Mouse (Mus musculus) large intestine, adult 2 months (tissue): ENCODE data around the gene Slc16a5. TPM values are rescaled to one million over a fixed set of nuclear protein-coding genes. Genes with fewer than 3 reads are reported as not detected.
A peak's percentile ranks its signal among the peaks of the same experiment; 100 is the strongest.
"Not testable (repeated sequence)": the region's sequence is repeated elsewhere in the genome, so short reads cannot be mapped to it uniquely, and the experiment has no call there.

Experiments
- DNase-seq: peaks from one replicate; pipeline ENCODE4 v3.0.0-alpha.2; 2012; ENCODE audit warnings: low read depth, low spot score
- WGBS: fragments of 180-500 bp; shearing (Covaris S2); methylation state at CpG from one replicate; pipeline ENCODE4 v1.1.7; 2018; 5-methylcytosine and 5-hydroxymethylcytosine counted together
- polyA plus RNA-seq: library from polyadenylated mRNA; depleted of rRNA; stranded (reverse); fragments of >200 nt; gene quantifications from 2 replicates; pipeline ENCODE4 v1.2.3, GENCODE M21; 2012

Gene Slc16a5
- polyA plus RNA-seq, 1 experiment, result 74.5 TPM

GRCm38 (mm10) chr11:115475025-115475757 is 12.9 kb downstream of the Slc16a5 start, which contains the start of gene Armc7:
Armc7 (plus strand) TSS chr11:115475667.
- WGBS, result 1% methylated on average over 26 of the region's 26 CpGs
- peak; percentile 94 for DNase-seq

DNA sequence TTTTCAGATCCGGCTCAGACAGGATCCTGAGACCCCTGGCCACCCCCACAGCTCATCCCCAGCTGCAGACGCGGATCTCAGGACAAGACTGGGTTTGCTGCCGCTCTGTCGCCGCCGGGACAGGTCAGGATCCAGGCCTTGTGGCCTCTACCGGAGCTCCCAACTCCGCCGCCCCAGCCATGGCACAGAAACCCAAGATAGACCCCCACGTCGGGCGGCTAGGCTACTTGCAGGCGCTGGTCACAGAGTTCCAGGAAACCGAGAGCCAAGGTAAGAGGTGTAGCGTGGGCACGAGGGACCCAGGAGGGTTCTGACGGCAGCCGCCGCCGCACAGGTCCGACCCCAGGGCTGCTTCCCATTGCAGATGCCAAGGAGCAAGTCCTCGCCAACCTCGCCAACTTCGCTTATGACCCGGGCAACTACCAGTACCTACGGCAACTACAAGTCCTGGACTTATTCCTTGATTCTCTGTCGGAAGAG is 13.5 kb downstream of the Slc16a5 start:
- 1% methylated on average over 28 of the region's 28 CpGs for WGBS
- DNase-seq, result no peak

GRCm38 (mm10) chr11:115476630-115477029 is 14.4 kb downstream of the Slc16a5 start:
- not testable (repeated sequence) for DNase-seq
- WGBS, result 46% methylated on average over 4 of the region's 4 CpGs

DNA sequence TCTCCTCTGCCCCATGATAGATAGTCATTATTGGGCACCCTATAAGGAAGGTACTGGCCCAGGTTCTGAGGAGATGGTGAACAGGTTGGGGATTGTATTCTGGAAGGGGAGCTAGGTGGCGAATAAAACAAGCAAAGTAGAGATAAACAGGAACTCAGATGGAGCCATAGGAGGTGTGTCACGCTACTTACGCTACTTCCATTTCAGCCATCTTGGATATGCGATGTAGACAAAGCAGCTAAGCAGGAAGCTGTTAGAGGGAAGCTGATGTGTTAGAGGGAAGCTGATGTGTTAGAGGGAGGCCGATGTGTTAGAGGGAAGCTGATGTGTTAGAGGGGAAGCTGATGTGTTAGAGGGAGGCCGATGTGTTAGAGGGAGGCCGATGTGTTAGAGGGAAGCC is 15.1 kb downstream of the Slc16a5 start:
- DNase-seq, result not testable (repeated sequence)
- 78% methylated on average over 7 of the region's 7 CpGs for WGBS

DNA sequence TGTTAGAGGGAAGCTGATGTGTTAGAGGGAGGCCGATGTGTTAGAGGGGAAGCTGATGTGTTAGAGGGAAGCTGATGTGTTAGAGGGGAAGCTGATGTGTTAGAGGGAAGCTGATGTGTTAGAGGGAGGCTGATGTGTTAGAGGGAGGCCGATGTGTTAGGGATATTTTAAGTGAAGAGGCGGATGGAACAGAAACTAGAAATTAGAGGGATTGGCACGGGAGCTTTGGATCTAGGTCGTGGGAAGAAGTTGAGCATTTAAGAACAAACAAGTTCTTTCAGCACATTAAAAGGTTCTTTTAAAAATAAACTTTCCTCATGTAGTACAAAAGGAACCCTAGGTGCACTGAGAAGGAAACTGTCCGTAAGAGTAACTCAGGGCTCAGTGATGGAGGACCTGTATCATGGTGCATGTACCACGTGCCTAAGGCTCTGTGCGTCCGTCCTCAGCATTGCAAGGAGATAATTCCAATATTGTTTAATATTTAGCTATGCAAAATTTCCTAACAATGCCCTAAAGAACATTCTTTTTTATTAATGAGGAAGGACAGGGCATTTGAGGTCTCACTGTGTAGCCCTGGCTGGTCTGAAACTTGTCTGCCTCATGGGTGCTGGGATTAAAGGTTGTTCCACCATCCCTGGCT is 16.1 kb downstream of the Slc16a5 start:
- WGBS, result 87% methylated on average over 9 of the region's 9 CpGs
- DNase-seq, result no peak

- WGBS, result 74% methylated on average over 6 of the region's 6 CpGs
- DNase-seq, result no peak
Measured at GRCm38 (mm10) chr11:115481553-115482259, 19.4 kb downstream of the Slc16a5 start.

GRCm38 (mm10) chr11:115483278-115483677 is 21.0 kb downstream of the Slc16a5 start:
- 79% methylated on average over 11 of the region's 11 CpGs for WGBS
- DNase-seq, result no peak

DNA sequence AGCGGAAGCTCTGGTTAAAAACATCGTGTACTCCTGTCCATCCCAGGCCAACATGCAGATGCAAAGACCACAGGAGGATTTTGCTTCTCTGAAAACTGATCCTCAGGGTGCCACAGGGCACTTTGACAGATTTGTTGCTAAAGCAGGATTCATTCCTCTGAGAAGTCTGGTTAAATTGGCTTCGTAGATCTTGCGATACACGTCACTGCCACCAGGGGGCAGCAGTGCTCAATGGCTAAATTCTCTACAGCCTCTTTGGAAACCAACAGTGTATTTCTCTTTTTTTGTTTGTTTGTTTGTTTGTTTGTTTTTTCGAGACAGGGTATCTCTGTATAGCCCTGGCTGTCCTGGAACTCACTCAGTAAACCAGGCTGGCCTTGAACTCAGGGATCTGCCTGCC is 21.5 kb downstream of the Slc16a5 start:
- WGBS, result 21% methylated on average over 6 of the region's 6 CpGs
- DNase-seq, result no peak

GRCm38 (mm10) chr11:115485155-115485554 is 22.9 kb downstream of the Slc16a5 start:
- 92% methylated on average over 12 of the region's 12 CpGs for WGBS
- no peak for DNase-seq

DNA sequence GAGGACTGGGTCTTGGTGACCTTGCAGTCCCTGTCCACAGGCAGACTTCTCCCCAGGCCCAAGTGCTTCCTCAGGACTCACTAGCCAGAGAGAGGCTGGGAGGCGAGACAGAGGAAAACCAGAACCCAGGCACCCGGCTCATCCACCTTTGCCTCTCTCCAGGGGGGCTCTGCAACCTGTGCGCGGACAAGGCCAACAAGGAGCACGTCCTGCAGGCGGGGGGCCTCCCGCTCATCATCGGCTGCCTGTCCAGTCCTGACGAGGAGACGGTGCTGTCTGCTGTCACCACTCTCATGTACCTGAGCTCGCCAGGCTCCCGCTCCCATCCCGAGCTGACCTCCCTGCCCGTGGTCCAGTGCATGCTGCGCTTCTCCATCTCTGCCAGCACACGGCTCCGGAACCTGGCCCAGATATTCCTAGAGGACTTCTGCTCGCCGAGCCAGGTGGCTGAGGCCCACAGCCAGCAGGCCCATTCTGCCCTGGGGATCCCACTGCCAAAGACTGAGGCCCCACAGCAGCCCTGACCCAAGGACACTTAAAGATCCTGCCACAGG is 26.4 kb downstream of the Slc16a5 start:
- WGBS, result 90% methylated on average over 19 of the region's 19 CpGs
- DNase-seq, result no peak

DNA sequence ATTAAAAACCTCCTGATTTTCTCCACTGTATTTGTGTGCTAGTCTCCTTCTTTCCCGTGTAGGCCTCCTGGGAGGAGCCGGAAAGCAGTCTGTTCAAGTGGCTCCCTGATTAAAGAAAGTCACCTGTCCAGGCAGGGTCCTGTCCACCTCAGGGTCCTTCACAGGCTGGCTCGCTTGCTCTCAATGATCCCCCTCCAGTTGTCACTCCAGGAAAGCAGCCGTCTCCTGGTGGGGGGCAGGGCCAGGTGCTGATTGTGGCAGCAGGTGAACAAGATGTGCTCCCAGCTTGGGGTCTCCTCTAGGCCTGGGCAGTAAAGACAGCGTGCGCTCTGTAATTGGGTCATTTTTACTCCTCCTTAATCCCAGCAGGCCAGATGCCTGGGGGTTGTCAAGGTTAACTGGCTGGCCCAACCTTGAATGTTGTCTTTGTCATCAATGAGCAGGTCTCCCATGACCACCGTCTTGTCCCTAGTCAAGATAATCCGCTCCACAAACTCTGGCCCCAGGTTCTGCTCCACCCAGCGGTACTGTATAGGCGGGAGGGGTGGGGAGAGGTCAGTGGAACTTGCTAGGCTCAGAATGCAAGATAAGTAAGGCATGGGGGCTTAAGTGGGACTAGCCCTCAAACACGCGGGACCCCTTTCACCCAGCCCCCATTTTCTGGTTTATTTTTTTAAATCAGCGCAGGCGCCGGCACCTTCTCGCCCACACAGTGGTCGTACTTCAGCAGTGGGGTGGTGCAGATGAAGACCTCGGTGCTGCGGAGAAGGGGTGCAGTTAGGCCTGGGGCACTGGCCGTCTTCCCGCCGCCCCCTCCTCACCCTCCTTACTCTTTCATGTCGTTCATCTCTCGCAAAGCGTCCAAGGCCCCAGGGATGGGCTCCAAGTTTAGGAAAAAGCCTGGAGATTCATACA is 28.4 kb downstream of the Slc16a5 start:
- no peak for DNase-seq
- 19% methylated on average over 25 of the region's 25 CpGs for WGBS

GRCm38 (mm10) chr11:115491356-115492083 is 29.2 kb downstream of the Slc16a5 start, which contains the start of gene Nt5c:
Nt5c (minus strand) TSS chr11:115491862.
- DNase-seq, result peak; percentile 78
- WGBS, result under 1% methylated on average over 43 of the region's 43 CpGs

GRCm38 (mm10) chr11:115492387-115492786 is 30.1 kb downstream of the Slc16a5 start:
- 25% methylated on average over 6 of the region's 6 CpGs for WGBS
- no peak for DNase-seq

- DNase-seq, result not testable (repeated sequence)
- 84% methylated on average over 9 of the region's 9 CpGs for WGBS
Measured at GRCm38 (mm10) chr11:115496559-115496958, 34.3 kb downstream of the Slc16a5 start.

- 78% methylated on average over 6 of the region's 6 CpGs for WGBS
- no peak for DNase-seq
Measured at GRCm38 (mm10) chr11:115502636-115503035, 40.4 kb downstream of the Slc16a5 start.

DNA sequence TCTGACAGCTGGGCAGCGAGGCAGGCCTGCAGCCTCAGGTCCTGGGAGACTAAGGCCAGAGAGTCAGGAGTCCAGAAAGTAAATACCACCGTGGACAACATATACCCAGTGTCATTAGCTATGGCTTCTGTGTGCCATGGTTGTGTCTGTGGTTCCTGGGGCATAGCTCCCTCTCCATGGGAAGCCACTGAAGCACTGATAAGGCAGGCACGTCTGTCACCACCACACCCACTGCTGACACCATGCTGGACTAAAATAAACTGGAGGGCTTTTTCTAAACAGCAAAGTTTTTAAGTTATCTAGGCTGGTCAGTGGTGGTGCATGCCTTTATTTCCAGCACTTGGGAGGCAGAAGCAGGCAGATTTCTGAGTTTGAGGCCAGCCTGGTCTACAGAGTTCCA is 44.3 kb downstream of the Slc16a5 start:
- no peak for DNase-seq
- WGBS, result 54% methylated on average over 3 of the region's 3 CpGs

- WGBS, result 49% methylated on average over 2 of the region's 2 CpGs
- no peak for DNase-seq
Measured at GRCm38 (mm10) chr11:115508061-115508460, 45.8 kb downstream of the Slc16a5 start.

DNA sequence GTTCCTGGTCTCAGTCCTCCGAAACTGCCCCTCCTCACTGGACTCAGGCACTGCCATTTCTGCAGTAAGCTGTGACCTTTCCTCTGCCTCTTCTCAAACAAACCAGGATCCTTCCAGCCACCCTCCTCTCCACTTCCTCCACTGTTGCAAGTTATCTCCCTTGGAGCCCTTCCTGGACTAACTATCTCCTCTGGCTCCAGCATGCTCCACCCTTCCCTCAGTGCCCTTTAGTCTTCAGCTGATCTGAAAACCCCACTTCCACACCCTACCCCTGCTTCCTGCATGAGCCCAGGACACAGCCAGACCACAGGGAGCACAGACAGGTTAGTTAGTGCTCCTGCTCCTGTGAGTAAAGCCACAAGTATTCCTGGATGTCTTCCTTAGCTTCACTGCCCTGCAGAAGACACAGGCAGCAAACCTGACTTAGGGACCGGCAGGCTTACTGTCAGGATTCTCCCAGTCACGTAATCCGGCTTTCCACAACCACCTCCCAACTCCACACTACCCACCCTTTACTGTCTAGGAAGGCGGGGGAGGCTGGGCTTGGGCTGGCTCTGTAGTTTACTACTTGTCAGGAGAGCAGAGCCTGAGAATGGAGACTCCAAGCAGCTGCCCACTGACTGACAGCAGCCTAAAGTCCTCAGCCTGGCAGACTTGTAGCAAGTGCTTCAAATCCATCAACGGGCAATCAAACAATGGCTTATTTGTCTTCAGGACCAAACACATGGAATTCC is 47.7 kb downstream of the Slc16a5 start:
- 24% methylated on average over 6 of the region's 6 CpGs for WGBS
- DNase-seq, result no peak
